Mouse (Mus musculus) thymus, postnatal 10 days (tissue): ENCODE measurements around the gene A930002H24Rik.
A peak's percentile ranks its signal among the peaks of the same experiment; 100 is the strongest.
"Not testable (repeated sequence)": the region's sequence is repeated elsewhere in the genome, so short reads cannot be mapped to it uniquely, and the experiment has no call there.

ENCODE experiments used
- DNase-seq, 2 experiments: peaks; one replicate each; pipeline ENCODE4 v3.0.0; 2021; ENCODE audit warnings: low spot score in 2 of 2

A930002H24Rik gene

DNA sequence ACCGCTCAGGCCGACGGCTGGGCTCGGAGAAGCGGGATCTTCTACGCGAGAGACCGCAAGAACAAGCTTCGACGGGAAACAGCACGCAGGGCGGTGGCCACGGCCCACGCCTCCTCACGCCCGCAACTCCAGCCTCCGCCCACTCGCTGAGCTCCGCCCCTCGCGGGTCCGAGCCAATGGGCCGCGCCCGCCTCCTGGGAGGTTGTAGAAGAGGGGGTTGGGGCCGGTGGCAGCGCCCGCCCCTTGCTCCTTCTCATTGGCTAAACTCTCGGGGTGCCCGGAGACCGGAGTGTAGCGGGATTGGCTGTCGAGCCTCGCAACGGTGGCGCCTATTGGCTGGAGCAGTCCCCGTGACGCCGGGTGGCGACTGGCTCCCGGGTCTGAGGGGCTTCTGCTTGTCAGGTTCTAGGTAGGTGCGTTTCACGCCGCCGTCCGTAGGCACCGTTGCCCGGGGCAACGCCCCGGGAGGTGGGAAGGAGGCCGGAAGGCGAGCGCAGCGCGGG is at the start of gene A930002H24Rik:
TSS of gene A930002H24Rik (minus strand) at position 145 of the 503 bp plus-strand sequence.
- peak; percentile 78 to 79 for DNase-seq

DNA sequence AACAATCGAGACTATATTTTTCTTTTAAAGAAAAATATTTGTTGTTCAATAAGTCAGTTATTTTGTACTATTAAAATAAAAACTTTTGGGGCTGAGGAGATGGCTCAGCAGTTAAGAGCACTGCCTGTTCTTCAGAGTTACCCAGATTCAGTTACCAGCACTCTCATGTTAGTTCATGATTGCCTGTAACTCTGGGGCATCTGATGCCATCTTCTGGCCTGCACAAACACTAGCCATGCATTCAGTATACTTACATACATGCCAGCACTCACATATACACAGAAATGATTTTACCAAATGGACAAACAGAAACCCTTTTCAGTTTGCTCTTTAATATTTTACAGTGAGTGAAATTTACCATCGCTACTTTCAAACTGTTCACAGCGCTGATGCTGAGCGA is 45.7 kb upstream of the A930002H24Rik start:
- DNase-seq, result no peak

DNA sequence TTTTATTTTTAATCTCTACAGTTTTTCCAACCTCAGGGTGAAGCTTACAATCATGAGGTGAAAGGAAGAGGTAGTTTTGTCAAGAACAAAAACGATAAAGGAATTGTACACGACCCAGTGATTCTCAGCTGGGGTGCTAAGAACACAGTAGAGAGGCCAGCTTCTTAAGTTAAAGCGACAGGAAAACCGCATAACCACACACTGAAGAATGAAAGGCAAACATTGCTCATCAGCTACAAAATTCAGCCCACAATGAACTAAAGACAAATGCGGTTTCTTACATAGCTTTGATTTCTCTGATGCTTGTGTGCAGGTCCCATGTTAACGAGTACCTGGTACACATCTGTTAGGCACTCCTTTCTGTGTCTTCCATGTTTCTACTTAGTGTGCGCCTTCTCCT is 33.5 kb upstream of the A930002H24Rik start:
- DNase-seq, result no peak

DNA sequence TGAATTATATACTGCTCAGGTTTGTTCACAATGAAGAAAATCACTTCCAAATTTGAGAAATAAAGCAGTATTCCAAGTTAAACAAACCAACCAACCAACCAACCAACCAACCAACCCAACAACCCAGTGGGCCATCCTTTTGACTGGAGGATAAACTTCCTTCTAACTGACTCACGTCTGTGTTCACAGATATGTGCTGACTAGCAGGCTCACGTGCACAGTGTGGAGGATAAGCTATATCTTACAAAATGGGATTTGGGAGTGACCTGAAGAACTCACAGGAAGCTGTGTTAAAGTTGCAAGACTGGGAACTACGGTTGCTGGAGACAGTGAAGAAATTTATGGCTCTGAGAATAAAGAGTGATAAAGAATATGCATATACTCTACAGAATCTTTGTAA is 32.2 kb upstream of the A930002H24Rik start:
- no peak for DNase-seq

DNA sequence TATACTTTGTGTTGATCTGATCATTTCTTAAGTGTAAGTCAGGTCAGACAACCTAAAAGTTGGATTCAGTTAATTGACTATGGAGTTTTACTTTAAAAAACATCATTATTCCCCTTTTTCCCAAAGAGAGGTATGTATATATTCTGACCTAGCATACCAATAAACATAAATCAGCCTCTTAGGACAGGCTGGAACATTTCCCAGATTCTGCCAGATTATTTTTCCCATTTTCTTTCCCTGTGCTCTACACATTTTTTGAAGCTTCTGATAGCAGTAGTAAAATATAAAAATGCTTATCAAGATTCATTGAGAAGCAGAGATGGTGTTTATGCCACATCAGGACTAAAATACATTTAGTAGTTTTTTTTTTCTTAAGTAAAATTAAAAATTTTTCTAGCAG is 27.0 kb upstream of the A930002H24Rik start:
- DNase-seq, result no peak

DNA sequence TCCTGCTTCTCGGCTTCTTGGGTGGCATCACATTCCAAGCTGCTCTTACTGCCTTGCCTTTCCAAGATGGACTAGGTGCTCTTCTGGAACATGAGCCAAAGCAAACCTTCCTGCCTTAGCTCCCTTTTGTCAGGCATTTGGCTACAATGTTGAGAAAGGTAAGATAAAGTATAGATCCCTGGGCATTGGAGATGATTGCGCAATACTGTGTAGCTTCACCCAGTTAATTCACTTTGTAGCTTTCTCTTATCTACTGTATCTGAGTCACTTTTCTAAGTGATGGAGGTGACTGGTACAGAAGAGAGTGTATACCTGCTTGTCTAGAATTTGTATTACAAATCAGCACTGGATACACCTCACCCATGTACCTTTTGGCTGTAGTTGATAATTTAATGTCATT is 23.4 kb upstream of the A930002H24Rik start:
- DNase-seq, result no peak

DNA sequence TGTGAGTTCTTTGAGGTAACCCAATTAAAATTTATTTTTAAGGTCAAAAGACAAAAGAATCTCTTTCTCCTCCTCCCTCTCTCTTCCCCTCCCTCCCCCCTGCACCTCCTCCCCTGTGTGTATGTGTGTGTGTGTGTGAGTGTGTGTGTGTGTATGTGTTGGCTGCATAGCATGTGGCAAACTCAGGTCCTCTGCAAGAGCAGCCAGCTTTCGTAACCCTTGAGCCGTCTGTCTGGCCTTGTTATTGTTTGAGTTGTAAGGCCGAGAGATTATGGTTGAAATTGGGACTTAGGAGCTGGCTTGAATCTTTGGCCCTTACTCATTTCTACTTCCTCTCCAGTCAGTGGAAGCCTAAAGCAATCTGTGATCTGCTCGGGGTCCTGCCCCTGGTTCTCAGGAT is 16.4 kb upstream of the A930002H24Rik start:
- DNase-seq, result no peak

DNA sequence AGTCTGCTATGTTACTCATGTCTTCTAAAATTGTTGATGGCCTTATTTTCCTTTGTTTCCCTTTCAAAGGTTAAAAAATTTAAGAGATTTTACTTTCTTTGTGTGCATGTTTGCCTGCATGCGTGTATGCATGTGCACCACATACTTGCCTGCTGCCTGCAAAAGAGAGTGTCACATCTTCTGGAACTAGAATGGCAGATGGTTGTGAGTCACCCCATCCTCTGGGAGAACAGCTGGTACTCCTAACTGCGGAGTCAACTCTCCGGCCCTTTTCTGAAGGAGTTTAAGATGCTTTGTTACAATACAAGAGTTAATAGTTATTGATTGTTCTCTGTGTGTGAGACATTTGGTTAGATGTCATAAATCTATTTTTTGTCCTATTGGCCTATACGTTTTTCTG is 15.3 kb upstream of the A930002H24Rik start:
- DNase-seq, result no peak

DNA sequence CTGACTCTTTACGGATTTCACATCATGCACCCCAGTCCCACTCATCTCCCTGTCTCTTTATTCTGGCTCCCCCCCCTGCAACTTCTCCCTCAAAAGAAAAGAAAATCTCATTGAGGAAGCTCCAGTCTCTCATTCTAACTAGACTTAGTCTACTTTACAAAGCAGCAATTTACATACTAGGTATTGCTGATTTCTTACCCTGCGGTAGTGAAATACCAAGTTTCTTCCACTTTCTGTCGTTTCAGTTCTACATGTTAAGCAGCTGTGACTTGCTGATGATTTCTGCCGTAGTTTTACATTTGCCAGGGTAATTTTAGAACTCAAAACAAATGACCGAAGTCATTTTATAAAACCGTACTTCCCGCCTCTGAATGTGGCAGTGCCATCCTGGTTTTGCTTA is 8.2 kb upstream of the A930002H24Rik start:
- no peak for DNase-seq

DNA sequence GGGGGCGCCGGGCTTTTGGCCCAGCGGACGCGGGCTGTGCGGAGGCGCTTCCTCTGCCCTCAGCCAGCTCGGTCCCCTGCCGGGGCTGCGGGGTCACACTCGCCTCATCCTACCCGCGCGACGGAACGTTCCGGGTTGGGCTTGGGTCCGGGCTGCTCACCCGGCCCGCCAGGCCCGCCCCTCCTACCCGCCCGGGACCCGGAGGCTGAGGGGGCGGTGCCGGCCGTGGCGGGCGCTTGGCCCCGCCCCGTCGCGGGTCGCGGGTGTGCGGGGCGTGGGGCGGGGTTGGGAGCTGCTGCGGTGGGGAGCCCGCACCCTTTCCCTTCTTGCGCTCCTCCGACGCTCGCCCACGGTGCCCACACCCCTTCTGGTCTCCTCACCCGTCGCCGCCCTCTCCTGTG is 580 bp upstream of the A930002H24Rik start:
- no peak for DNase-seq

DNA sequence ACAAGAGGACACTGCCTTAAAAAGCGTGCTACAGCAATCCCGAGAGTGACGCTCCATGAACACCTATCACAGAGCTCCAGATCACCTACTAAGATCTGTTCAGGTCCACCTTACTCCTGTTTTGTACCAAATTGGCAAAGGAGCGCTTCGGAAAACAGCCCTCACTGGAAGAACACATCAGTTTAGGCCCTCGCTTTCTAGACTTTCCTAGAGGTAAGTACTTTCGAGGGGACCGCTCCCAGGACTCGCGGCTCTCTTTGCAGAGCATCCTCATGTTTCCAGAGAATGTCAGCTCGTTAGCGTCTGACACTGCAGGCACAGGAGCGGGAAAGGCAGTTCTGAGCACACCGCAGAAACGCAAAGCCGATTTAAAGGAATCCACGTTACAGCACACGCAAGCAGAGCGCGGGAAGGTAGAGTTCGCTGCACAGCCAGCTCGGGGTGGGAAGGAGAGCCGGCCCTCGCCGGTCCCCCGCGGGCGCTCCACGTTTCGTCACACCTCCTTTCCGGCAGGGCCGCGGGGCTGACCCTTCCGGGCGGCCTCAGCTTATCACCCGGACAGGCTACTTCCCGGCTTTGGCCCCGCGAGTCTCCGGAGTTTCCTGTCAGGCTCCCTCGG is 470 bp downstream of the A930002H24Rik start, which contains the start of gene Fer:
TSS of gene Fer (plus strand) at position 51 of the 619 bp plus-strand sequence.
- no peak for DNase-seq

DNA sequence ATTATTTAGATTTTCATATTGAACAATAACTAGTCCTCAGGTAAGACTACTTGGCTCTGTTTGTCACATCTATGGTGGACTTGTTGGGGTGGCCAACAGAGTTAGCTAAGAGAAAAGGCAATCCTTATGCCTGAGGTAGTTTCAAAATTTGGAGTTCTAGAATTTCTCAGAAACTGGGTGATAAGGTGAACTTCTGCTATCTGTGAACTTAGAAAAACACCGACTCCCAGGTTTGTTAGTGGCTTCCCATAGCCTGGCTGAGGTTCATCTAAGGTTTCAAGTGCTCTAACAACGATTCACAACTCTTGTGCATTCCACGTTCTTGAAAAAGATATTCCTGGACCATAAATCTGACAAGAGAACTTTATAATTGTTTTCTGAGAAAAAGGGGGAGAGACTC is 1.2 kb downstream of the A930002H24Rik start:
- no peak for DNase-seq

DNA sequence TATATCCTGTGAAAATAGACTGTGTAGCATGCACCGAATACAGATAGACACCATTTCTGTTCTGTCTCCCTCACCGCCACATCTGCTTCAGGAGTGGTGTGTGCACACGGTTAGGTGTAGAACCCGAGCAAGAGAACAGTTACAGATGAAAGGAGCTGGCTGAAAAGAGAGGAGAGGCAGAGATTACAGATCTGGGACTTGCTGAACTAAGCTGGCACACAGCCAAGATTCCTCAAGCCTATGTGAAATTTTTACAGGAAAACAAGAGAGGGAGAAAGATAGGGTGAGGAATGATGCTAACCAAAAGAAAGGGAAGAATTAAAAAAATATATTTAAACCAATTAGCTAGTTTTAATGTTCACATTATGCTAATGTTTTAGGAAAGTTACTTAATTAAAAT is 2.6 kb downstream of the A930002H24Rik start:
- no peak for DNase-seq

DNA sequence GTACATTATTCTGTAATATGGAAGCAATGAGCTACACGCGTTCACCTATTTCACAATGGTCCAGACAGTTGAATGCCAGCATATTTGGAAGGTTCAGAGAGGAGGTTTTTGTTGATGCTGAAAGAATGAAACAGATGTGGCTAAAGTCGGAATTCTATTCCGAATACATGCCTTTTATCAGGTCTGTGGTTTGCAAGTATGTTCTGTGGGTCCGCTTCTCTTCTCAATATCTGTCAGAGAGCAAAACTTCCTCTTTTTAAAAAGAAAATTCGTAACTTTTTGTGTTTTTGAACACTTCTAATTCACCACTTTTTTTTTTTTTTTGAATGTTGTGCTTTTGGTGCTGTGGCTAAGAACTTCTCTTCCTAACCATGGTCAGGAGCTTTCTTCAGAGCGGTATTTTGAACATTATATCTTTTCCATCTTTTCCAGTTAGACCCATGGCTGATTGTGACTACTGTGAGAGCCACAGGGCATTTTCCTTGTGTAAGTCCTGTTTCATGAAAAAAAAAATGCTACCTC is 6.5 kb downstream of the A930002H24Rik start:
- no peak for DNase-seq

DNA sequence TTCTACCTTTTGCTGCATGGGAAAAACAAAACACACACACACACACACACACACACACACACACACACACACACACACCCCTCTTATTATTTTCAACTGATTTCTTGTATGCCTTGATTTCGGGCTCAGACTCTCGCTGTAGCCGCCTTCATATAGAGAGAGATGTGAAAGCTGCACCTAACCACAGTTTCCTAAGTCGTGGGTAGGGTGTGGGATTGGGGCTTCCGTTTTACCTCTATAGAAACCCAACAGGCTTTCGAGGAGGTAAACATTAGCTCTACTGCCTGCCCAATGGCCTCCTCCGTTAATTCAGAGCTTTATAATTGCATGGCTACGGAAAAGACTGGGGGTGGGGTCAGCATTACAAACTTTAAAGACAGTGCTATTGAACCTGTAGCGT is 13.6 kb downstream of the A930002H24Rik start:
- DNase-seq, result no peak

DNA sequence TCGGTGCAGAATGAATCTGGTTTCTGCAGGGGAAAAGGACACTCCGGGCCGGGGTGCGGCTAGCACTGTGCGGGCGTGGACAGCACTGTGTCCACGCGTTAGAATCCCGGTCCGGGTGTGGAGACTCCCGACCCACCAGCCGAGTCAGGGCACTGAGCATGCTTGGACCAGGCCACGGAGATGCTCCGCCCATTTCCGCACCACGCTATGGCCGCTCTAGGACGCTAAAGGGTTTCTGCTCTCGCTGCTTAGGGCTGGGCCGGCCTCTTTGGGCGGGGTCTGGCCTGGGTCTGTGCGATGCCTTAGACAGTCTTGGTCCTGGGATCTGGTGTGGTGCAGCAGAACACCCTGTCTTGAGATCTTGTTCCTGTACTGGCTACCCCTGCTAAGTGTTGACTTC is 14.0 kb downstream of the A930002H24Rik start:
- peak in 1 of 2 experiments; percentile 6 for DNase-seq

DNA sequence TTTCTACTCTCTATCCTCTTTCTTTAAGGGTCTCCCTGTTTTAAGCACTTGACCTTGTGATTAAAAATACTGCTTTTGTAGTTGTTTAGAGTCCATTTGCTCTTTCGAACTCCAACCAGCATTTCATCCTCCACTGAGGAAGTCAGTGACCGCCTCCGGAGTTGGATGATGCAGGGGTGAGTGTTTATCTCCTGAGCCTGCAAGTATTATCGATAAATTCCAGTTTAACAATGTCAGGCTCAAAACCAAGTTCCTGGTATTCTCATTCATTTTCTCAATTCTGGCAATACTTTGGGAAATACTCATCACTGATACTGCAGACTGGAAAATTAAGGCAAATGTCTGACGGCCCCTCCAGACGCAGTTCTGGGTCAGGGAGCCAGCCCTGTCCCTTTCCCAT is 14.4 kb downstream of the A930002H24Rik start:
- no peak for DNase-seq

DNA sequence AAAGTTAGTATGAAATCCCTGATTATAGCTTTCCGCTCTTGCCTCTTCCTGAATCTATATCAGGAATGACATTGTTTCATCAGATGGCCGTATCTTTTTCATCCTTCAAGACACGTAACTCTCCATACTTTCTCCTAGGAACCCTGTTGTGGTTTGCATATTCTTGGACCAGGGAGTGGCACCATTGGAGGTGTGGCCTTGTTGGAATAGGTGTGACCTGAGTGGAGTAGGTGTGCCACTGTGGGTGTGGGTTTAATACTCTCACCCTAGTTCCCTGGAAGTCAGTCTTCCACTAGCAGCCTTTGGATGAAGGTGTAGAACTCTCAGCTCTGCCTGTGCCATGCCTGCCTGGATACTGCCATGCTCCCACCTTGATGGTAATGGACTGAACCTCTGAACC is 17.8 kb downstream of the A930002H24Rik start:
- DNase-seq, result not testable (repeated sequence)

DNA sequence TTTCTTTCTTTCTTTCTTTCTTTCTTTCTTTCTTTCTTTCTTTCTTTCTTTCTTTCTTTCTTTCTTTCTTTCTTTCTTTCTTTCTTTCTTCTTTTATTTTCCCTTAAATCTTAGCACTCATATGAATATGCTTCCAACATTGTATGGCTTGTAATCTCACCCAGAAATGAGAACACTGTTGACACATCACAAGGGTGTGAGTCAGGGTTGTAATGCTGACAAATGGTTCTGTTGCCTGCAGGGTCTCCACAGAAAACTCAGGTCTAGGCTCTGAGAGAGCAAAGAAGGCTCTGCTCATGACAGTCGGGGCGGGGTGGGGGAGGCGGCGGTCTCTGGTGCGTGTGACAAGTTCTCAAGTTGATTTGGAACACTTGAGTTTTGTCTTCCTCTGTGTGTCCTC is 18.7 kb downstream of the A930002H24Rik start:
- no peak for DNase-seq

DNA sequence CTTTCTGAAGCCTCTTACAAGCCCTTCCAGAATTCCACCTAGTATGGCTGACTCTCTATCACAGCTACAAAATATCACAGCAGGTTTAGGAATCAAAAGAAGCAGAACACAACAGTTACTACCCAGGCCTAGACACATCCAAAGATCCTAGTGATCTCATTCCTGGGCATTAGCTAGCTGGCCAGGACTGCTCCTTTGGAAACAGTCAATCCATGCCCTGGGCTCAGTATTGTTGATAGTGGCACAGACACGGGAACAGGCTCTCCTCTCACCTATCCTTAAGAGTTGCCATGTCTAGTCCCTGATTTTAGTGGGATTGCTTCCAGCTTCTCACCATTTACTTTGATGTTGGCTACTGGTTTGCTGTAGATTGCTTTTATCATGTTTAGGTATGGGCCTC is 21.4 kb downstream of the A930002H24Rik start:
- DNase-seq, result no peak

DNA sequence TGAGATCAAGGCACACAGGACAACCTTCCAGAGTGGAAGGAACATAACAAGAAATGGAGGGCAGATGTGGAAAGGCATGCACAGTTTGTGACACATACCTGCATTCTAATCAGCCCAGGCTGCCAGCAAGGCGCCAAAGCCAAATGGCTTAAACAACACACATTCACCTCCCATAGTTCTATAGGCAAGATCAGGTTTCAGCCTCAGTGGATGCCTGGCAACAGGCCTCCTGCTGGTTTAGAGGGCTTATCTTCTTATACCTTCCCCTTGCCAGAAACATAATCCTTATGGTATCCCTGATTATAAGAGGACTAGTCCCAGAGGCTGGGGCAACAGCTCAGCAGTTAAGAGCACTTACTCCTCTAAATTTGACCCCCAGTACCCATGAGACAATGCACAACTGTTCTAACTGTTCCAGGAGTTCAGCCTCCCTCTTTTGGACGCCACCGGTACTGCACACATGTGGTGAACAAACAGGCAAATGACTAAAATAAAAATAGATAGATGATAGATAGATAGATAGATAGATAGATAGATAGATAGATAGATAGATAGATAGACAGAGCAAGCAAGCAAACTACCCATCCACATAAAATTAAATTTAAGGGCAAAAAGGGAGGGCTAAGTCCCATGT is 23.8 kb downstream of the A930002H24Rik start:
- no peak for DNase-seq

DNA sequence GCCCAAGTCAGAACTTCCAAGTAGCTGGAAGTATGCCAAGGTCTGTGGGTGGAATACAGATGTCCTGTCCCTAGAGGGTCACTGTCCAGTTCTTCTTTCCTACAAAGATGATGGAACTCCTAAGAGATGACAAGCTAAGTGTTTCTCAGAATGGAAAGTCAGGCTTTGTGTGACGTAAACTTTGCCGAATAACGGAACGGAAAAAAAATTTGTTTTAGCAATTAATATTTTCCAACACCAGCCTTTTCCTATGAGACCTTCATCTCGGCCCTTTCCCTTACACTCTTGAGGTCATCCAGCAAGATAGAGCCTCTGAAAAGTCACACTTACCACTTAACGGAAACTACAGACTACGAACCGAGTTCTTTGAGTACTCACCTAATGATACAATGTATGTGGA is 25.4 kb downstream of the A930002H24Rik start:
- no peak for DNase-seq

DNA sequence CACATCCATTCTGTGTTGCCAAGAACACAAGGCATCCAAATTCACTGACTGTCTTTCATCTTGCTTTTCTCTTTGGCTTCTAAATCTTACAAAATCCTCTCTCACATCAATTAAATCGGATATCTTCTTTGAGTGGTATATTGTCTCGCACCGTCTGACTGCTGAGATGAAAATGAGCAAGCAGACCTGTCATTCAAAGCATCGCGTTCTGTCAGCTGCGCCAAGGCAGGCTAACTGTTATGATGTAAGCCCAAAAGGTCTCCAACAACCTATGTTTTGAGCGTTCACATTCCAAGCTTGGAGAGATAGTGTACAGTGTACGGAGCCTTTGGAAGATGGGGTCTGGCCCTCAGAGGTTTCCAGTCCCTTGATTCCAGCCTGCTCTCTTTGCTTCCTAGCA is 26.9 kb downstream of the A930002H24Rik start:
- DNase-seq, result no peak
